Mouse (Mus musculus): ENCODE measurements around the gene Gcgr.

GRCm38 (mm10) chr11:120501701-120502100, 28.8 kb upstream of the Gcgr start:
- TF ChIP-seq POLR2A (IDR thresholded peaks at IDR 0.05; ENCODE audit: control insufficient read depth, low read depth, low read length) (no peak), CTCF (IDR thresholded peaks at IDR 0.05; ENCODE audit: control insufficient read depth, insufficient read depth, insufficient replicate concordance, low read depth, low read length) (no peak)
